Mouse (Mus musculus) ovary, adult 2 months (tissue): ENCODE data around the gene Nr2c1. TPM values are rescaled to one million over a fixed set of nuclear protein-coding genes. Genes with fewer than 3 reads are reported as not detected.

ENCODE experiments used
- polyA plus RNA-seq: library from polyadenylated mRNA; depleted of rRNA; stranded (reverse); fragments of >200 nt; gene quantifications from 2 replicates; pipeline ENCODE4 v1.2.3, GENCODE M21; 2012; rRNA removed

The Nr2c1 gene
- 5.0 and 5.4 TPM in 2 replicates for polyA plus RNA-seq

GRCm38 (mm10) chr10:94147756-94148531 is at the start of gene Nr2c1:
Nr2c1 (plus strand) TSS chr10:94148023.

GRCm38 (mm10) chr10:94198482-94199405 is 50.9 kb downstream of the Nr2c1 start, which contains the start of gene Ndufa12:
Ndufa12 (plus strand) TSS chr10:94198720.

Other genes starting within 250 kb of the Nr2c1 start
- gene Vezt, start 112.2 kb upstream of the Nr2c1 start, polyA plus RNA-seq = 9.2 and 10.3 TPM in 2 replicates
- 1.8 and 1.9 TPM in 2 replicates for gene Fgd6, start 112.0 kb upstream of the Nr2c1 start, polyA plus RNA-seq
- gene Ndufa12, start 50.7 kb downstream of the Nr2c1 start, polyA plus RNA-seq = 33.6 and 49.5 TPM in 2 replicates
- gene Gm4792, start 150.7 kb downstream of the Nr2c1 start, polyA plus RNA-seq = not detected in 2 replicates
- 12.0 and 14.2 TPM in 2 replicates for gene Tmcc3, start 163.9 kb downstream of the Nr2c1 start, polyA plus RNA-seq